Comparison of ENCODE assay signal across 8 mouse cellular contexts in genomic region chr5:121190836-121191583, GRCm38 (mm10). TPM values are rescaled to one million over a fixed set of nuclear protein-coding genes. Genes with fewer than 3 reads are reported as not detected.
DNase-seq lines count a peak whose midpoint lies in the region; ATAC-seq and TF ChIP-seq lines count a peak whose summit lies in the region.

TSS of gene Ptpn11 (minus strand) at chr5:121191397.

- H3K4me2 ChIP-seq in forebrain, embryonic 16.5 days (ENCODE audit: low read length): peak within 1 kb of the TSS; percentile 75
- peak within 1 kb of the TSS; percentile 58 for H3K4me2 ChIP-seq in lung, postnatal 0 days (replicated peaks; ENCODE audit: low read depth, low read length)

- under 1% methylated on average over 83 of the region's 98 CpGs for WGBS in forebrain, embryonic 16.5 days
- WGBS in lung, postnatal 0 days: 3% methylated on average over 39 of the region's 98 CpGs

- peak within 1 kb of the TSS; percentile 96 for H3K9ac ChIP-seq in ES-E14 (ENCODE audit: insufficient read depth, low read depth, low read length, poor library complexity, severe bottlenecking)
- peak within 1 kb of the TSS; percentile 85 for H3K9ac ChIP-seq in forebrain, embryonic 16.5 days (replicated peaks; ENCODE audit: low read depth, low read length)
- H3K9ac ChIP-seq in lung, postnatal 0 days (replicated peaks; ENCODE audit: low read depth): peak within 1 kb of the TSS; percentile 94

- H3K27ac ChIP-seq in ES-E14 (ENCODE audit: insufficient read depth, low read depth, low read length, poor library complexity, severe bottlenecking): peak within 1 kb of the TSS; percentile 57; the same call in 1 of the 2 replicates
- H3K27ac ChIP-seq in forebrain, embryonic 16.5 days (ENCODE audit: low read length): peak within 1 kb of the TSS; percentile 54
- peak within 1 kb of the TSS; percentile 95 for H3K27ac ChIP-seq in layer of hippocampus, adult 2 months
- H3K27ac ChIP-seq in lung, postnatal 0 days (ENCODE audit: low read length): peak within 1 kb of the TSS; percentile 90

- H3K36me3 ChIP-seq in ES-E14 (ENCODE audit: control insufficient read depth, insufficient read depth, low read length, poor library complexity, severe bottlenecking): no peaks in the 10 kb centered on the region; the same call in 1 of the 2 replicates
- no peaks in the 10 kb centered on the region for H3K36me3 ChIP-seq in forebrain, embryonic 16.5 days (ENCODE audit: control insufficient read depth, insufficient read depth)
- H3K36me3 ChIP-seq in lung, postnatal 0 days (ENCODE audit: insufficient read depth, low read length): no peaks in the 10 kb centered on the region

- intact Hi-C loops in heart, postnatal 25 days (cut with DNase I): no loop called here

- peak; percentile 61 for DNase-seq in ES-E14 (ENCODE audit: low read depth, low spot score)
- peak; percentile 84 for DNase-seq in cerebellum, adult 11-12 months
- DNase-seq in heart, postnatal 25 days (ENCODE audit: low spot score): peak; percentile 62
- peak; percentile 72 to 85 for DNase-seq in layer of hippocampus, adult 2 months (ENCODE audit: low spot score in 2 of 2)
- DNase-seq in lung, postnatal 0 days (ENCODE audit: low spot score): peak; percentile 93
- peak; percentile 70 for DNase-seq in ovary, postnatal 10 days (ENCODE audit: low spot score)
- DNase-seq in thymus, postnatal 0 days (ENCODE audit: low spot score): peak; percentile 85

- peaks cover 2 to 14% of the 10 kb centered on the region in 2 experiments; a peak in 2 of 4 replicates for H3K4me1 ChIP-seq in ES-E14 (ENCODE audit: control insufficient read depth in 2 of 2, insufficient read depth in 2 of 2, low read length in 2 of 2, poor library complexity in 1 of 2)
- peaks cover 26% of the 10 kb centered on the region for H3K4me1 ChIP-seq in forebrain, embryonic 16.5 days (replicated peaks; ENCODE audit: control insufficient read depth, insufficient read depth, low read length)
- peaks cover 8% of the 10 kb centered on the region; the same call in 1 of the 2 replicates for H3K4me1 ChIP-seq in lung, postnatal 0 days (ENCODE audit: insufficient read depth, low read depth, low read length)

- TF ChIP-seq EP300 in lung, postnatal 0 days (IDR thresholded peaks at IDR 0.05): no peak

- in situ Hi-C loops in ES-E14 (cut with MboI; ENCODE audit: low sequenced_read_pairs in 2 of 2, unreplicated experiment in 2 of 2): no loop called here

- peak within 1 kb of the TSS; percentile 92 to 94 for H3K4me3 ChIP-seq in ES-E14 (ENCODE audit: insufficient read depth in 1 of 2, low read depth in 1 of 2, low read length in 2 of 2, poor library complexity in 1 of 2, severe bottlenecking in 1 of 2)
- peak within 1 kb of the TSS; percentile 65 for H3K4me3 ChIP-seq in forebrain, embryonic 16.5 days (replicated peaks; ENCODE audit: low read length)
- peak within 1 kb of the TSS; percentile 78 for H3K4me3 ChIP-seq in layer of hippocampus, adult 2 months
- peak within 1 kb of the TSS; percentile 98 for H3K4me3 ChIP-seq in lung, postnatal 0 days (ENCODE audit: low read depth, low read length)

- peak; percentile 96 for ATAC-seq in forebrain, embryonic 16.5 days
- ATAC-seq in lung, postnatal 0 days: peak; percentile 97

- no peaks in the 10 kb centered on the region for H3K9me3 ChIP-seq in ES-E14 (ENCODE audit: control insufficient read depth, insufficient read depth, low read depth, low read length)
- H3K9me3 ChIP-seq in forebrain, embryonic 16.5 days (ENCODE audit: control insufficient read depth, low read length): no peaks in the 10 kb centered on the region
- H3K9me3 ChIP-seq in lung, postnatal 0 days (ENCODE audit: low read length): no peaks in the 10 kb centered on the region

- no peaks in the 10 kb centered on the region for H3K27me3 ChIP-seq in forebrain, embryonic 16.5 days (replicated peaks; ENCODE audit: control insufficient read depth, insufficient read depth, low read length)
- no peaks in the 10 kb centered on the region for H3K27me3 ChIP-seq in lung, postnatal 0 days (replicated peaks; ENCODE audit: insufficient read depth, low read length)

- peak; percentile 23; the same call in 1 of the 2 replicates for TF ChIP-seq CTCF in layer of hippocampus, adult 2 months (conservative IDR thresholded peaks at IDR 0.05)
- TF ChIP-seq CTCF in lung, postnatal 0 days (IDR thresholded peaks at IDR 0.05): peak; percentile 38

TF ChIP-seq in ES-E14, 5 proteins besides CTCF, POLR2A, EP300 and RAD21:
- TF ChIP-seq HCFC1 (IDR thresholded peaks at IDR 0.05; ENCODE audit: borderline replicate concordance, insufficient read depth, low read length) (peak; percentile 77), MAFK (IDR thresholded peaks at IDR 0.05; ENCODE audit: insufficient read depth, low read depth, low read length) (no peak), ZNF384 (IDR thresholded peaks at IDR 0.05; ENCODE audit: low read depth, low read length) (no peak)

RNA-seq across cellular contexts. Expression of gene Ptpn11, which starts in this region (rescaled TPM):
- 26.3 and 40.2 TPM in 2 replicates for total RNA-seq in ES-E14 (2012; rRNA removed)
- 22.5 and 23.8 TPM in 2 replicates for polyA plus RNA-seq in forebrain, embryonic 16.5 days (2015; fragmentation: Nextera tagmentation; extraction: Ambion mirVana)
- total RNA-seq in heart, postnatal 25 days (2021): 100 to 1,000 TPM; 175 to 181 TPM
- total RNA-seq in layer of hippocampus, adult 2 months (2021): 10 to 100 TPM; 94.9 to 97.9 TPM
- polyA plus RNA-seq in lung, postnatal 0 days (2015; fragmentation: Nextera tagmentation; extraction: Ambion mirVana): 19.7 and 20.0 TPM in 2 replicates
- polyA plus RNA-seq in thymus, postnatal 0 days (2015; fragmentation: Nextera tagmentation; extraction: Ambion mirVana): 16.0 and 18.9 TPM in 2 replicates

Comparison
In these comparisons a context has a peak if more than half of its experiments do, and no peak if none do; other contexts are left out.
1. Peak in every context shown above with its lines: DNase-seq, ATAC-seq, H3K4me3 ChIP-seq and H3K27ac ChIP-seq.